Mouse (Mus musculus): Measurements from ENCODE around the gene Basp1.
A peak's percentile ranks its signal among the peaks of the same experiment; 100 is the strongest.

Gene Basp1

GRCm38 (mm10) chr15:25360825-25361224 is 52.7 kb downstream of the Basp1 start:
- DNase-seq, result no peak

- no peak for DNase-seq
These were observed 54.9 kb downstream of the Basp1 start for GRCm38 (mm10) chr15:25358680-25359097.

- DNase-seq, result no peak
These were observed 58.2 kb downstream of the Basp1 start for GRCm38 (mm10) chr15:25355339-25355738.

GRCm38 (mm10) chr15:25354738-25355137 is 58.8 kb downstream of the Basp1 start:
- peak; percentile 10 to 21 for DNase-seq

GRCm38 (mm10) chr15:25353498-25353897 is 60.1 kb downstream of the Basp1 start:
- DNase-seq, result no peak

GRCm38 (mm10) chr15:25343263-25343662 is 70.3 kb downstream of the Basp1 start:
- no peak for DNase-seq

- no peak for DNase-seq
These were observed 78.3 kb downstream of the Basp1 start for GRCm38 (mm10) chr15:25335277-25335676.

GRCm38 (mm10) chr15:25331877-25332445 is 81.6 kb downstream of the Basp1 start:
- no peak for DNase-seq

GRCm38 (mm10) chr15:25330946-25331345 is 82.6 kb downstream of the Basp1 start:
- no peak for DNase-seq

GRCm38 (mm10) chr15:25322601-25323000 is 91.0 kb downstream of the Basp1 start:
- DNase-seq, result no peak

GRCm38 (mm10) chr15:25322111-25322510 is 91.5 kb downstream of the Basp1 start:
- DNase-seq, result no peak

- no peak for DNase-seq
These were observed 91.9 kb downstream of the Basp1 start for GRCm38 (mm10) chr15:25321636-25322035.

- no peak for DNase-seq
These were observed 99.1 kb downstream of the Basp1 start for GRCm38 (mm10) chr15:25314471-25314870.
